11 mouse cellular contexts compared by ENCODE assay signal in the genomic region with DNA sequence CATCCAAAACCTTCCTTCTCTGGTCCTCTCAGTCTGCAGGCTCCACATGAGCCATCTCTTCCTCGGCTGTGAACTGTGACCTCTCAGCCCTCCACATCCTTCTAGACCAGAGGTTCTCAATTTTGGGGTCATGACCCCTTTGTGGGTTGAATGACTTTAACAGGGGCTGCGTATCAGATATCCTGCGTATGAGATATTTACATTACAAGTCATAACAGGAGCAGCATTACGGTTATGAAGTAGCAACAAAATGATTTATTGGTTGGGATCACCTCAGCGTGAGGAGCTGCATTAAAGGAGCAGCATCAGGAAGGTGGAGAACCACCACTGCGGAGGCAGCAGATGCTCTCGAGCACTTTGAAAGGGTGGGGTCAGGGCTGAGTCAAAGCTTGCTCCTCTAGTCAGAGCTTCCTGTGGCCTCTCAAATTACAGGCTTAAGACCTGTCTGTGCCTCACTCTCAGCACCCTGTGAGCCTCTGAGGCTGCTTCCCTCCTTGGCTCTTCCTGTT. TPM values are rescaled to one million over a fixed set of nuclear protein-coding genes. Genes with fewer than 3 reads are reported as not detected.
DNase-seq lines count a peak whose midpoint lies in the region; ATAC-seq and TF ChIP-seq lines count a peak whose summit lies in the region.
"Had no signal": no experiment of that assay in that cellular context is flagged by ENCODE, and none has a peak within 500 bp of the region (broad histone marks: within the 10 kb centered on the region; RNA-seq: fewer than 3 reads in every experiment).

No protein-coding gene starts in this region.

- H3K4me2 ChIP-seq in lung, postnatal 0 days (replicated peaks; ENCODE audit: low read depth, low read length) = no peak overlapping the region
- no peak overlapping the region for H3K4me2 ChIP-seq in heart, embryonic 11.5 days
- H3K4me2 ChIP-seq: lung, embryonic 15.5 days had no signal

- peaks cover 45% of the 10 kb centered on the region for H3K36me3 ChIP-seq in lung, postnatal 0 days (ENCODE audit: insufficient read depth, low read length)
- peaks cover 44% of the 10 kb centered on the region for H3K36me3 ChIP-seq in heart, embryonic 11.5 days (ENCODE audit: control insufficient read depth, insufficient read depth, low read length)

- no peaks in the 10 kb centered on the region for H3K27me3 ChIP-seq in lung, postnatal 0 days (replicated peaks; ENCODE audit: insufficient read depth, low read length)
- H3K27me3 ChIP-seq in heart, embryonic 11.5 days (ENCODE audit: control insufficient read depth, insufficient read depth, low read length) = no peaks in the 10 kb centered on the region
- H3K27me3 ChIP-seq: lung, embryonic 15.5 days had no signal

- peak; percentile 5 for DNase-seq in lung, postnatal 0 days (ENCODE audit: low spot score)
- no peak for DNase-seq in lung, postnatal 25 days (ENCODE audit: low spot score)
- peak; percentile 35 for DNase-seq in ZHBTc4 (ENCODE audit: low read depth, low spot score)
- DNase-seq in forelimb bud, embryonic 11.5 days (ENCODE audit: low read depth, low spot score) = peak; percentile 24
- DNase-seq in layer of hippocampus, adult 2 months (ENCODE audit: low spot score in 2 of 2) = no peak
- DNase-seq in gastrocnemius, adult 18-20 months (ENCODE audit: low spot score) = no peak
- DNase-seq: cerebellum, postnatal 36 days; kidney, postnatal 4 days had no signal

- no peaks in the 10 kb centered on the region for H3K4me1 ChIP-seq in lung, postnatal 0 days (ENCODE audit: insufficient read depth, low read depth, low read length)
- 0 out of 2 replicates have a peak, but pooled peaks cover 5% of the 10 kb centered on the region for H3K4me1 ChIP-seq in heart, embryonic 11.5 days (ENCODE audit: control insufficient read depth, insufficient read depth, low read length)
- H3K4me1 ChIP-seq: lung, embryonic 15.5 days had no signal

- no peaks in the 10 kb centered on the region for H3K9me3 ChIP-seq in lung, postnatal 0 days (ENCODE audit: low read length)
- no peaks in the 10 kb centered on the region for H3K9me3 ChIP-seq in heart, embryonic 11.5 days (replicated peaks; ENCODE audit: control insufficient read depth, low read length)
- H3K9me3 ChIP-seq: lung, embryonic 15.5 days had no signal

- TF ChIP-seq CTCF in lung, postnatal 0 days (IDR thresholded peaks at IDR 0.05) = no peak
- no peak for TF ChIP-seq CTCF in layer of hippocampus, adult 2 months (conservative IDR thresholded peaks at IDR 0.05)

- H3K4me3 ChIP-seq in lung, postnatal 0 days (ENCODE audit: low read depth, low read length) = no peak overlapping the region
- H3K4me3 ChIP-seq in layer of hippocampus, adult 2 months = no peak overlapping the region
- no peak overlapping the region for H3K4me3 ChIP-seq in heart, embryonic 11.5 days (ENCODE audit: low read depth, low read length)
- H3K4me3 ChIP-seq: lung, embryonic 15.5 days had no signal

- ATAC-seq in lung, postnatal 0 days = no peak
- ATAC-seq in neutrophil, adult 5-6 weeks (ENCODE audit: extremely low read depth, insufficient number of reproducible peaks, low FRiP score, poor library complexity, severe bottlenecking) = peak; percentile 27; the same call in 1 of the 2 replicates
- no peak for ATAC-seq in heart, embryonic 11.5 days (replicated peaks; ENCODE audit: insufficient number of reproducible peaks, low FRiP score, low TSS enrichment)

- no peak overlapping the region for H3K27ac ChIP-seq in lung, postnatal 0 days (ENCODE audit: low read length)
- no peak overlapping the region for H3K27ac ChIP-seq in layer of hippocampus, adult 2 months
- H3K27ac ChIP-seq in heart, embryonic 11.5 days (ENCODE audit: low read depth, low read length) = no peak overlapping the region
- H3K27ac ChIP-seq: lung, embryonic 15.5 days had no signal

- no peak overlapping the region for H3K9ac ChIP-seq in lung, postnatal 0 days (replicated peaks; ENCODE audit: low read depth)
- H3K9ac ChIP-seq in heart, embryonic 11.5 days (ENCODE audit: low read depth, low read length) = no peak overlapping the region
- H3K9ac ChIP-seq: lung, embryonic 15.5 days had no signal

- TF ChIP-seq EP300 in lung, postnatal 0 days (IDR thresholded peaks at IDR 0.05) = no peak

- 21% methylated on average over 7 of the region's 7 CpGs for WGBS in lung, postnatal 0 days
- WGBS in heart, embryonic 11.5 days (ENCODE audit: insufficient replicate concordance) = 49% methylated on average over 7 of the region's 7 CpGs

RNA-seq across cellular contexts. Expression of a gene that starts 44.4 kb away (rescaled TPM):
- 76.6 and 80.9 TPM in 2 replicates for polyA plus RNA-seq in lung, postnatal 0 days (2015; fragmentation: Nextera tagmentation; extraction: Ambion mirVana)
- 106 and 111 TPM in 2 replicates for total RNA-seq in neutrophil, adult 5-6 weeks (2017)
- total RNA-seq in layer of hippocampus, adult 2 months (2021) = 10 to 100 TPM; 79.8 to 82.8 TPM
- polyA plus RNA-seq in heart, embryonic 11.5 days (2014; fragmentation: Nextera tagmentation; extraction: Ambion mirVana) = 60.6 and 69.8 TPM in 2 replicates
- 10 to 100 TPM; 45.9 to 48.0 TPM for total RNA-seq in gastrocnemius, adult 18-20 months (2021)

RNA-seq across cellular contexts. Expression of a gene that starts 56.7 kb away (rescaled TPM):
- 14.3 and 16.0 TPM in 2 replicates for polyA plus RNA-seq in lung, postnatal 0 days (2015; fragmentation: Nextera tagmentation; extraction: Ambion mirVana)
- total RNA-seq in neutrophil, adult 5-6 weeks (2017) = 31.0 and 34.3 TPM in 2 replicates
- total RNA-seq in layer of hippocampus, adult 2 months (2021) = 10 to 100 TPM; 37.2 to 40.9 TPM
- 37.2 and 43.8 TPM in 2 replicates for polyA plus RNA-seq in heart, embryonic 11.5 days (2014; fragmentation: Nextera tagmentation; extraction: Ambion mirVana)
- total RNA-seq in gastrocnemius, adult 18-20 months (2021) = 10 to 100 TPM; 25.9 to 29.7 TPM

Comparison
In these comparisons a context has a peak if more than half of its experiments do, and no peak if none do; other contexts are left out.
1. DNase-seq: peak in lung, postnatal 0 days (single experiment), ZHBTc4 (single experiment) and forelimb bud, embryonic 11.5 days (single experiment); none in lung, postnatal 25 days (single experiment), layer of hippocampus, adult 2 months (0 of 2) and gastrocnemius, adult 18-20 months (single experiment).